Mouse (Mus musculus) G1E (cell line): ENCODE results near the gene Adk. TPM values are rescaled to one million over a fixed set of nuclear protein-coding genes. Genes with fewer than 3 reads are reported as not detected.

Experiments
- ATAC-seq: 2 replicates; pipeline ENCODE4 v1.8.0; 2016; ENCODE audit warnings: mild to moderate bottlenecking; ENCODE audit not compliant: insufficient number of reproducible peaks, poor library complexity, low FRiP score, severe bottlenecking; ENCODE audit errors: extremely low read depth
- DNase-seq: peaks from one replicate; pipeline ENCODE4 v3.0.0; 2012; ENCODE audit warnings: low spot score
- H3K27me3 ChIP-seq: 2 replicates; pipeline ENCODE4 v1.6.1; 2012; ENCODE audit warnings: mild to moderate bottlenecking, low read length, inconsistent platforms; ENCODE audit not compliant: insufficient read depth
- H3K36me3 ChIP-seq: replicated peaks from 2 replicates; pipeline ENCODE3; 2012; ENCODE audit warnings: mild to moderate bottlenecking, inconsistent platforms
- H3K4me1 ChIP-seq: 2 replicates; pipeline ENCODE4 v1.6.1; 2012; ENCODE audit warnings: low read depth, low read length, inconsistent platforms, mixed read lengths; ENCODE audit not compliant: insufficient read depth
- H3K4me3 ChIP-seq: 2 replicates; pipeline ENCODE4 v1.5.1; 2012; ENCODE audit warnings: low read depth, mild to moderate bottlenecking, inconsistent platforms, low read length, moderate library complexity, mixed read lengths
- H3K9me3 ChIP-seq: replicated peaks from 2 replicates; pipeline ENCODE4 v1.6.1; 2012; ENCODE audit warnings: inconsistent platforms
- CTCF ChIP-seq: IDR thresholded peaks from 2 replicates; pipeline ENCODE4 v1.5.1; 2012; ENCODE audit warnings: low read depth, low read length, inconsistent platforms, mixed read lengths
- GATA1 ChIP-seq: IDR thresholded peaks from 2 replicates; pipeline ENCODE4 v1.6.1; 2012; ENCODE audit warnings: borderline replicate concordance, low read length, inconsistent platforms, mixed read lengths
- GATA2 ChIP-seq: IDR thresholded peaks from 2 replicates; pipeline ENCODE4 v1.6.1; 2012; ENCODE audit warnings: low read depth, low read length, inconsistent platforms, borderline replicate concordance
- POLR2AphosphoS5 ChIP-seq: IDR thresholded peaks from 2 replicates; pipeline ENCODE4 v1.6.1; 2012; ENCODE audit warnings: low read depth, low read length, inconsistent platforms; ENCODE audit not compliant: insufficient replicate concordance
- TAL1 ChIP-seq: conservative IDR thresholded peaks from 2 replicates; pipeline ENCODE4 v1.6.1; 2012; ENCODE audit warnings: low read depth, low read length, inconsistent platforms, mixed read lengths
- polyA plus RNA-seq: library from polyadenylated mRNA; stranded (reverse); fragments of >175 nt; gene quantifications from 2 replicates; pipeline ENCODE4 v1.2.3, GENCODE M21; 2012
- total RNA-seq, 2 experiments: library from RNA; stranded (forward) in 1 of 2; stranded (reverse) in 1 of 2; fragments of 200-1000 nt in 1 of 2; fragments of >200 nt in 1 of 2; fragmentation: Nextera tagmentation in 1 of 2; gene quantifications; 2 replicates each; pipeline ENCODE4 v1.2.3; 2014 to 2017

Adk gene
- total and polyA plus RNA-seq, 3 experiments: 20.8 to 547 (median 489) TPM

DNA sequence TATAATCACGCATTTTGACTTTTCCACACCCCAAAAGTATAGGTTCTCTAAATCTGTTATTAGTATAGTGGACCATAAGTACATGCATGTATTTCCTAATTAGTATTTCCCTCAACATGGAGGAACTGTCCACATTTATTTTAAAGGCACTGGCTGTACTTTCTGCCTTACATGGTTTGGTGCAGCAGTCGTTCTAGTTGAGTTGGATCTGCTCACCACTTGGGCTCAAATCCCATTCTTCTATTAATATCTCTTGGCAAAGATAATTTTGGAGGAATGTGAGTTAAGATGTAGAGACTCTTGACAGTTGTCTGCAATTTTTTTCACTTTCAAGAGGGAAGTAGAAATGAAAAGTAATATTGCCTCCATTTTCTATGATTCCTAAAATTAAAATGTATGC lies 314.7 kb downstream of the Adk start:
- Histone ChIP-seq H3K4me3 (no peak overlapping the region), H3K27me3 (no peaks in the 10 kb centered on the region), H3K9me3 (no peaks in the 10 kb centered on the region), H3K4me1 (no peaks in the 10 kb centered on the region), H3K36me3 (peaks cover 46% of the 10 kb centered on the region)
- DNase-seq (no peak), ATAC-seq (no peak)
- TF ChIP-seq CTCF (no peak), GATA1 (no peak), POLR2AphosphoS5 (no peak), TAL1 (no peak), GATA2 (no peak)

DNA sequence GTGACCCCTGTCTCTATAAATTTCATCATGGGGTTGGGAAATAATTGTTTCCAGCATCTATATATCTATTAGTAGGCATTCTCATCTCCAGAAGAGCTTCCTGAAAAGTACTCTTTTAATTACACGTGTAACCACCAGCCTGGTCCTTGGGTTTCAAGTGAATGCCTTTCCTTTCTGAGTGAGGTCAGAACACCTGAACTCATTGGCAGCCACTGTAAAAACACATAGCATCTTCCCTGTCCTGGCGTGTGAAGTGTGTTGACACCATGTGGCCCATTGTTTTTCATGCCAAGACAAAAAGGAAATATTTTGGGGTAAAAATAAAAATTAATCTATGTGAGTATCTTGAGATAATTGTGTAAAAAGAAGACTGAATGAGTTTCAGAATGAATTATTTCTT lies 316.2 kb downstream of the Adk start:
- no peak for ATAC-seq
- H3K9me3 ChIP-seq: no peaks in the 10 kb centered on the region

GRCm38 (mm10) chr14:21369127-21369526 lies 316.8 kb downstream of the Adk start:
- Histone ChIP-seq H3K27me3 (no peaks in the 10 kb centered on the region), H3K36me3 (peaks cover 62% of the 10 kb centered on the region), H3K9me3 (no peaks in the 10 kb centered on the region), H3K4me3 (no peak overlapping the region), H3K4me1 (no peaks in the 10 kb centered on the region)
- DNase-seq (no peak), ATAC-seq (no peak)
- TF ChIP-seq GATA2: no peak
- no peak for TF ChIP-seq GATA1
- no peak for TF ChIP-seq CTCF
- TF ChIP-seq POLR2AphosphoS5: no peak
- no peak for TF ChIP-seq TAL1

More for the DNA sequence above, 316.2 kb downstream of the Adk start:
- Histone ChIP-seq H3K4me3 (no peak overlapping the region), H3K4me1 (no peaks in the 10 kb centered on the region), H3K27me3 (no peaks in the 10 kb centered on the region), H3K36me3 (peaks cover 58% of the 10 kb centered on the region)
- no peak for DNase-seq
- TF ChIP-seq TAL1 (no peak), POLR2AphosphoS5 (no peak), GATA2 (no peak), CTCF (no peak), GATA1 (no peak)

- DNase-seq (no peak), ATAC-seq (no peak)
- Histone ChIP-seq H3K4me1 (no peaks in the 10 kb centered on the region), H3K27me3 (no peaks in the 10 kb centered on the region), H3K36me3 (peaks cover 70% of the 10 kb centered on the region), H3K9me3 (no peaks in the 10 kb centered on the region), H3K4me3 (no peak overlapping the region)
- TF ChIP-seq TAL1: no peak
- no peak for TF ChIP-seq GATA2
Measured at GRCm38 (mm10) chr14:21371946-21372345, 319.6 kb downstream of the Adk start.

DNA sequence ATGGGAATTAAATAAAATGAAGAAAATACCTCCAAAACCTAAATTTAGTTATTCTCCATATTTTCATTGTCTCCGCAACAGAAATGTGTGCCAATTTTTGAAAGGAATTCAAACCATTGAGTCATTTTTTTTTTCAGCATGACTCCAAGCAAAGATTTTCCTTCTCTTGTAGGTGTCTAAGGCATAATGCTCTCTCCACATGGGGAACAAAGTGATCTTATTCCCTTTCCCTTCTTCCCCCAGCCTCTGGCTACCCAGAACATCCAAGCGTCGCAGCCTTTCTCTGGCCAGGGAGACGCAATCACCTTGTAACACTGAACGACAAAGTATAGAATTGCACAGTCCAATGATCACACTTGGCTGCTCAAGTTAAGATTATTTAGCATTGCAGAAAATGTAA lies 320.3 kb downstream of the Adk start:
- Histone ChIP-seq H3K36me3 (peaks cover 71% of the 10 kb centered on the region), H3K27me3 (no peaks in the 10 kb centered on the region), H3K4me1 (no peaks in the 10 kb centered on the region), H3K4me3 (no peak overlapping the region), H3K9me3 (no peaks in the 10 kb centered on the region)
- DNase-seq (no peak), ATAC-seq (no peak)
- no peak for TF ChIP-seq TAL1
- TF ChIP-seq GATA1: no peak
- no peak for TF ChIP-seq GATA2
- no peak for TF ChIP-seq POLR2AphosphoS5
- no peak for TF ChIP-seq CTCF

DNA sequence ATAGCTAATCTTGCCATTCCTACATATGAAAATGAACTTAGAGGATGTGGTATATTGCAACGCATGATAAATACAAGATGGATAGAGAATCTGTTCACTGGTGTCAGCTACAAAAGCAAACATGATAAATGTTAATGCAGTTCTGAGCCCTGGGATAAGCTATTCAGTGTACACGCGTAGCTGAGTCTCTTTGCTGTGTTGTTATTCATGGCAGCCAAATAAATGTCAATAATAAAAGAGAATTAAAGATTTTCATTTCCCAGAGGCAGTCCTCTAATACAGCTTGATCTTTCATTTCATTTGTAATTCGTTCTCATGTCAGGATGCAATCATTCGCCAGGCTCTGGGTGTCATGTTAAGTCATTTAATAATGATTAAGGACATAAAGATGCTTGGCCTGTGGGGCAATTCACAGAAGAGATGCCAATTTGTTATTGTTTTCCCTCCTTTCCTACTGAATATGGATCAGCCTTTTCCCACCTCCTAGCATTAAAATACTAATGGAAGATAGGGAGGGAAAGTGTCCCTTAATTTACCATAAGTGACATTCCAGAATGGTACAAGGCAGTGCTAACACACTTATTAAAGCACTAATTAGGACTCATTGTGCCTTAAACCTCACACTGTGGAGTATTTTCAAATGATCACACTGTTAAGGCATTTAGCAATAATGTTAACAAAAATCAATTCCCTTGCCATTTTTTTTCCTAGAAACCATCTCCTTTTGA lies 331.5 kb downstream of the Adk start:
- H3K4me1 ChIP-seq: no peaks in the 10 kb centered on the region
- TF ChIP-seq TAL1 (no peak), CTCF (no peak), POLR2AphosphoS5 (no peak), GATA2 (no peak), GATA1 (no peak)
- H3K9me3 ChIP-seq: no peaks in the 10 kb centered on the region
- no peak overlapping the region for H3K4me3 ChIP-seq
- no peak for DNase-seq
- no peaks in the 10 kb centered on the region for H3K27me3 ChIP-seq
- peaks cover 69% of the 10 kb centered on the region for H3K36me3 ChIP-seq
- ATAC-seq: no peak
